Mouse (Mus musculus) right cerebral cortex, postnatal 25 days (tissue): Measurements from ENCODE around the gene Olfr1256.

Source experiments
- DNase-seq: peaks from one replicate; pipeline ENCODE4 v3.0.0; 2022

Gene Olfr1256

DNA sequence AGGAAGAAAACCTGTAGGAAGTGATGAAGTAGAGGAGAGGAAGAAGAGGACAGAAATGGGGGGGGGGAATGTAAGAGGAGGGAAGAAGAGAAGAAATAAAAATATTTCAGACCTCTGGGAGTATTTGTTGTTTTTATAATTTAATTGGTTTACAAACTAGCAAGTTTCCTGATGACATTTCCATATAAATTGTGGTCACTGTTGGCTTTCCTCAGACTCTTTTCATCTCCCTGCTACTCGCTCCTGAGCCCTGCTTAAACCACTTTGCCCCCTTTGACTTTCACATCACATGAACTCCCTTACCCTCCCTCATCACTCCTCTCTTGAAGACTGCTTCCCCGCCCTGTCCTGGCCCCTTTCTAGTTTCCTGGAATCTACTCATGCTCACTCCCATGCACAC is at the start of gene Olfr1256:
Gene Olfr1256, minus strand, starts transcription at position 101 of the 400 bp plus-strand sequence.
- DNase-seq = no peak

GRCm38 (mm10) chr2:89878137-89878536 is 36.8 kb upstream of the Olfr1256 start, which contains the start of gene Olfr1257:
Gene Olfr1257 (plus strand): TSS chr2:89878437.
- DNase-seq = no peak

DNA sequence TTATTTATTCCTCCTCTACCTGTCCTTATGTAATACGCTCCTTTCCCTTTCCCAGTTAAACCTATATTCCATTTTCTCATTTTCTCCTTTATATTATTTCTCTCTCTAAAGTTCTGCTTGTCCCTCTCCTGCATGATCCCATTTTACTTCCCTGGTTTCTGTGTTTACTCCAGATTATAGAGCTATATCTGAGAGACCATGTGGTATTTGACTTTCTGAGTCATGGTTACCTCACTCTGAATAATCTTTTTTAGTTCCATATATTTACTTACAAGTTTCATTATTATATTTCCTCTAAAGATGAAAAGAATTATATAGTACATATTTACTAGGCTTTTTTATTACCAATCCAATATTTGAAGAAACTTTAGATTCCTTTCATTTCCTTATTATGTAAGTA is 7.9 kb upstream of the Olfr1256 start:
- no peak for DNase-seq

- DNase-seq = no peak
Observed at GRCm38 (mm10) chr2:89848105-89848504, 6.8 kb upstream of the Olfr1256 start, which contains the start of gene Olfr48. Gene Olfr48 (minus strand): TSS chr2:89848205.

- DNase-seq = no peak
Observed at GRCm38 (mm10) chr2:89820216-89820615, 21.1 kb downstream of the Olfr1256 start.

GRCm38 (mm10) chr2:89811751-89812150 is 29.6 kb downstream of the Olfr1256 start, which contains the start of gene Olfr1255:
Gene Olfr1255 (plus strand): TSS chr2:89812051.
- no peak for DNase-seq

GRCm38 (mm10) chr2:89810751-89811150 is 30.6 kb downstream of the Olfr1256 start:
- no peak for DNase-seq

- no peak for DNase-seq
Observed at GRCm38 (mm10) chr2:89799583-89799982, 41.8 kb downstream of the Olfr1256 start.

DNA sequence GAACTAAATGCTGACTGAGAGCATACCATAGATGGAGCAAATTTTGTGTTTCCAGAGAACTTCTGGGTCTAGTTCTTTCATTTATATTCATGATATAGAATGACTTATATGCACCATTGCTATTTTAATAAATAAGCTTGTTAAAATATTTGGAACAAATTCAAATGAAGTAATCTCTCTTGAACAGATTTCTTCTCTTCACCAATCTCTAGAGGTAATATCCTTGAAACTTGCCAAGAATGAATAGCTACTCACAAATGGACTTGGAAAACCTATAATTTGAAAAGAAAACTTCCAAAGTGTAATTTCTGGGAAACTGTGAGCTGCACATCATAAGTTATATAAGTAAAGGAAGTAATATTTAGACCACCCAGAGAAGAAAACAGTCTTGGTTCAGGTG is 47.8 kb downstream of the Olfr1256 start, which contains the start of gene Olfr1254:
Gene Olfr1254, minus strand, starts transcription at position 101 of the 400 bp plus-strand sequence.
- DNase-seq = no peak
